In the genomic region with DNA sequence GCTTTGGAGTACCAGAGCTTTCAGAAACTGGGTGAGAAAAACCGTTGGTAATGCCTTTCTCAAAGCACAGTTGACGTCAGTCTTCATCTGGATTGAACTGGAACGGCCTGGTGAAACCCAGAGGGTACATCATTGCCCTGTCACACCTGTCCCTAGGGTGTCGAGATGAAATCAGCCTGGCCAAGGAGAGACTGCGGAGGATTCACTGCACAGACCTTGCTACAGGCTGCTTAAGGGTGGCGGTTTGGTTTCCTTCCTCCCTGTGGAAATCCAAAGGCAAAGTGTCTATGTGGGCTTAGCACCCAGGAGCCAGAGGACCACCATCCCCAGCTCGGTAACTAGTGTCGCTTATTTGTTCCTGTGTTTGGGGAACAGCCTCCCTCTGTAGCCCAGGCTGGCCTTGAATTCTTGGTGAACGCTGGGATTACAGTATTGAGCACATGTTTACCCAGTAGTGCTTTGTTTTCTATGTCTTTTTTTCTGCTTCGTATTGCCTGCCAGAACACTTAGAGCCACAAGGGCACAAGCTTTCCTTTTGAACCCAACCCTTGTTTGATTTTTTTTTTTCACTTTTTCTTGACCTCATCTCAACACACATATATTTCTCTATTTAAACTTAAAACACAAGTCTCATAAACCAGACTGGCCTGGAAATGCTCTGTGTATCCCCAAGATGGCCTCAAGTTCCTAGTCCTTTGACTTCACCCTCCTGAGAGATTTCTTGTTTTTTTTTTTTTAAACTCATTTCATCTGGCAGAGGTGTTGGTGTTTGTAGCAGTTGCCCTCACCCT, we compare ENCODE assay signal across 15 mouse cellular contexts. TPM values are rescaled to one million over a fixed set of nuclear protein-coding genes. Genes with fewer than 3 reads are reported as not detected.
A peak's percentile ranks its signal among the peaks of the same experiment; 100 is the strongest.
DNase-seq lines count a peak whose midpoint lies in the region; ATAC-seq and TF ChIP-seq lines count a peak whose summit lies in the region.
"Had no signal": no experiment of that assay in that cellular context is flagged by ENCODE, and none has a peak within 500 bp of the region (broad histone marks: within the 10 kb centered on the region; RNA-seq: fewer than 3 reads in every experiment).

Gene Rhoh, plus strand, starts transcription at position 60 of the 791 bp plus-strand sequence.

- no peak for TF ChIP-seq EP300 in MEL (IDR thresholded peaks at IDR 0.05; ENCODE audit: low read depth in 1 of 2, low read length in 2 of 2)

- H3K36me3 ChIP-seq in heart, embryonic 10.5 days = no peaks in the 10 kb centered on the region
- peaks cover 0 to 9% of the 10 kb centered on the region in 2 experiments; a peak in 2 of 4 replicates for H3K36me3 ChIP-seq in MEL (ENCODE audit: control insufficient read depth in 1 of 2, insufficient read depth in 2 of 2, low read length in 2 of 2)
- no peaks in the 10 kb centered on the region for H3K36me3 ChIP-seq in macrophage (ENCODE audit: inconsistent target)
- no peaks in the 10 kb centered on the region for H3K36me3 ChIP-seq in hindbrain, embryonic 12.5 days
- no peaks in the 10 kb centered on the region for H3K36me3 ChIP-seq in limb, embryonic 10.5 days
- H3K36me3 ChIP-seq in intestine, embryonic 15.5 days = no peaks in the 10 kb centered on the region

- H3K27me3 ChIP-seq in heart, embryonic 10.5 days (ENCODE audit: insufficient read depth, poor library complexity, severe bottlenecking) = no peaks in the 10 kb centered on the region
- no peaks in the 10 kb centered on the region for H3K27me3 ChIP-seq in MEL (ENCODE audit: control insufficient read depth in 1 of 2, insufficient read depth in 2 of 2, low read length in 2 of 2)
- no peaks in the 10 kb centered on the region for H3K27me3 ChIP-seq in hindbrain, embryonic 12.5 days
- no peaks in the 10 kb centered on the region for H3K27me3 ChIP-seq in limb, embryonic 10.5 days (ENCODE audit: low read depth, poor library complexity, severe bottlenecking)
- H3K27me3 ChIP-seq in intestine, embryonic 15.5 days (replicated peaks) = no peaks in the 10 kb centered on the region

- H3K79me2 ChIP-seq in MEL (ENCODE audit: control insufficient read depth, insufficient read depth, low read length, poor library complexity) (no peaks in the 10 kb centered on the region), macrophage (ENCODE audit: inconsistent target) (peaks cover 28% of the 10 kb centered on the region)

- WGBS in heart, embryonic 10.5 days = 80% methylated on average over 10 of the region's 10 CpGs
- WGBS in macrophage (ENCODE audit: missing documents) = 61% methylated on average over 10 of the region's 10 CpGs
- 82% methylated on average over 10 of the region's 10 CpGs for WGBS in hindbrain, embryonic 12.5 days
- WGBS in limb, embryonic 10.5 days = 89% methylated on average over 10 of the region's 10 CpGs
- 84% methylated on average over 10 of the region's 10 CpGs for WGBS in intestine, embryonic 15.5 days

- peaks cover 18% of the 10 kb centered on the region for H3K4me1 ChIP-seq in heart, embryonic 10.5 days
- H3K4me1 ChIP-seq in MEL (ENCODE audit: control insufficient read depth in 1 of 2, insufficient read depth in 2 of 2, low read length in 2 of 2) = peaks cover 0 to 21% of the 10 kb centered on the region in 2 experiments; a peak in 2 of 4 replicates
- no peaks in the 10 kb centered on the region for H3K4me1 ChIP-seq in hindbrain, embryonic 12.5 days
- peaks cover 6% of the 10 kb centered on the region; the same call in 1 of the 2 replicates for H3K4me1 ChIP-seq in limb, embryonic 10.5 days
- no peaks in the 10 kb centered on the region for H3K4me1 ChIP-seq in intestine, embryonic 15.5 days (replicated peaks)

- H3K9ac ChIP-seq in MEL (ENCODE audit: control insufficient read depth, low read depth, low read length, poor library complexity, severe bottlenecking) = peak within 1 kb of the TSS; percentile 64
- no peak within 1 kb of the TSS for H3K9ac ChIP-seq in hindbrain, embryonic 12.5 days
- H3K9ac ChIP-seq in intestine, embryonic 15.5 days = no peak within 1 kb of the TSS
- H3K9ac ChIP-seq: forebrain, postnatal 0 days had no signal

- no peak for DNase-seq in heart, embryonic 10.5 days (ENCODE audit: low spot score)
- no peak for DNase-seq in heart, adult 18-20 months
- DNase-seq in MEL (ENCODE audit: low read depth, low spot score) = no peak
- DNase-seq in thymus, postnatal 10 days (ENCODE audit: low spot score in 2 of 2) = peak; percentile 48 to 56
- DNase-seq in limb, embryonic 10.5 days (ENCODE audit: low spot score) = no peak
- DNase-seq: adrenal gland, postnatal 14 days; forebrain, postnatal 0 days; gastrocnemius, postnatal 25 days; heart, postnatal 14 days; kidney, adult 18-20 months had no signal

- H3K4me3 ChIP-seq in heart, embryonic 10.5 days = no peak within 1 kb of the TSS
- H3K4me3 ChIP-seq in MEL (ENCODE audit: control insufficient read depth in 1 of 2, insufficient read depth in 1 of 2, low read depth in 2 of 2, low read length in 2 of 2) = peak within 1 kb of the TSS in 1 of 2 experiments; percentile 43; a peak in 2 of 4 replicates
- H3K4me3 ChIP-seq in macrophage (ENCODE audit: inconsistent target) = no peak within 1 kb of the TSS
- H3K4me3 ChIP-seq in hindbrain, embryonic 12.5 days = no peak within 1 kb of the TSS
- no peak within 1 kb of the TSS for H3K4me3 ChIP-seq in limb, embryonic 10.5 days
- H3K4me3 ChIP-seq in intestine, embryonic 15.5 days (replicated peaks) = no peak within 1 kb of the TSS
- H3K4me3 ChIP-seq: erythroblast, embryonic 14.5 days had no signal

- ATAC-seq in hindbrain, embryonic 12.5 days (ENCODE audit: low FRiP score) = no peak
- ATAC-seq in intestine, embryonic 15.5 days = no peak
- ATAC-seq: forebrain, postnatal 0 days had no signal

- no peak for TF ChIP-seq CTCF in MEL (IDR thresholded peaks at IDR 0.05 in 2 of 3, conservative IDR thresholded peaks at IDR 0.05 in 1 of 3; ENCODE audit: control insufficient read depth in 1 of 3, insufficient read depth in 1 of 3, low read depth in 2 of 3, low read length in 3 of 3, poor library complexity in 1 of 3, severe bottlenecking in 1 of 3)

- H3K27ac ChIP-seq in heart, embryonic 10.5 days = peak within 1 kb of the TSS; percentile 36; the same call in 1 of the 2 replicates
- H3K27ac ChIP-seq in MEL (ENCODE audit: control insufficient read depth, low read depth, low read length) = no peak within 1 kb of the TSS
- H3K27ac ChIP-seq in macrophage = peak within 1 kb of the TSS; percentile 35
- no peak within 1 kb of the TSS for H3K27ac ChIP-seq in hindbrain, embryonic 12.5 days
- H3K27ac ChIP-seq in limb, embryonic 10.5 days = no peak within 1 kb of the TSS
- no peak within 1 kb of the TSS for H3K27ac ChIP-seq in intestine, embryonic 15.5 days

- no peak for TF ChIP-seq RAD21 in MEL (IDR thresholded peaks at IDR 0.05; ENCODE audit: low read depth, low read length)

- no peaks in the 10 kb centered on the region for H3K9me3 ChIP-seq in heart, embryonic 10.5 days
- no peaks in the 10 kb centered on the region for H3K9me3 ChIP-seq in MEL (replicated peaks; ENCODE audit: insufficient read depth, low read length)
- H3K9me3 ChIP-seq in hindbrain, embryonic 12.5 days (replicated peaks) = no peaks in the 10 kb centered on the region
- H3K9me3 ChIP-seq in limb, embryonic 10.5 days (replicated peaks) = no peaks in the 10 kb centered on the region
- no peaks in the 10 kb centered on the region for H3K9me3 ChIP-seq in intestine, embryonic 15.5 days

- no peak within 1 kb of the TSS for H3K4me2 ChIP-seq in hindbrain, embryonic 12.5 days (replicated peaks)
- H3K4me2 ChIP-seq in intestine, embryonic 15.5 days (replicated peaks) = no peak within 1 kb of the TSS
- H3K4me2 ChIP-seq: liver, embryonic 11.5 days had no signal

- TF ChIP-seq POLR2A in MEL (IDR thresholded peaks at IDR 0.05; ENCODE audit: control insufficient read depth in 1 of 2, insufficient read depth in 1 of 2, low read depth in 1 of 2, low read length in 2 of 2, poor library complexity in 1 of 2) = no peak

TF ChIP-seq in MEL, 35 proteins besides CTCF, POLR2A, EP300 and RAD21:
- TF ChIP-seq MAFK (IDR thresholded peaks at IDR 0.05; ENCODE audit: borderline replicate concordance, low read depth, low read length) (no peak), ZNF384 (IDR thresholded peaks at IDR 0.05; ENCODE audit: low read depth, low read length) (peak; percentile 41; the same call in 1 of the 2 replicates), POLR2AphosphoS5 (IDR thresholded peaks at IDR 0.05; ENCODE audit: borderline replicate concordance, low read depth, low read length) (no peak), SIN3A (IDR thresholded peaks at IDR 0.05; ENCODE audit: low read length) (no peak)

RNA-seq across cellular contexts. Expression of gene Rhoh, which starts in this region (rescaled TPM):
- polyA plus RNA-seq in heart, embryonic 10.5 days (2016; fragmentation: Nextera tagmentation; extraction: Ambion mirVana) = 0.55 and 0.73 TPM in 2 replicates
- total RNA-seq in heart, adult 18-20 months (2021) = 1 to 10 TPM in 1 of 2 experiments, under 1 TPM in 1; 0.45 to 1.4 TPM
- total RNA-seq in MEL (2012; rRNA removed) = 0.10 and 0.15 TPM in 2 replicates
- under 1 TPM in 1 of 2 experiments, not detected in 1; 0.31 TPM for polyA plus RNA-seq in MEL (2012; ENCODE audit: insufficient read depth in 1 of 2, insufficient read length in 2 of 2, low read depth in 1 of 2, low replicate concordance in 2 of 2, missing spikeins in 1 of 2)
- total RNA-seq in macrophage (2018; cell fraction: chromatin; rRNA removed) = 10 to 100 TPM in 19 of 26 experiments, 1 to 10 TPM in 7; 3.6 to 86.8 (median 23.6) TPM
- total RNA-seq in macrophage (2018; cell fraction: cytosol; rRNA removed) = 10 to 100 TPM in 13 of 26 experiments, 1 to 10 TPM in 13; 2.7 to 13.9 (median 9.6) TPM
- total RNA-seq in macrophage (2018; cell fraction: nucleus; rRNA removed) = 10 to 100 TPM in 15 of 26 experiments, 1 to 10 TPM in 11; 4.0 to 71.5 (median 11.9) TPM
- 6.0 to 22.2 TPM (median 10.9 TPM) in 3 replicates for polyA plus RNA-seq in macrophage (2018)
- 0.20 and 0.39 TPM in 2 replicates for polyA plus RNA-seq in hindbrain, embryonic 12.5 days (2016; fragmentation: Nextera tagmentation; extraction: Ambion mirVana)
- polyA plus RNA-seq in limb, embryonic 10.5 days (2016; fragmentation: Nextera tagmentation; extraction: Ambion mirVana) = 0.16 and 0.19 TPM in 2 replicates
- 1.2 and 1.6 TPM in 2 replicates for polyA plus RNA-seq in intestine, embryonic 15.5 days (2015; fragmentation: Nextera tagmentation; extraction: Ambion mirVana)
- polyA plus RNA-seq: erythroblast, embryonic 14.5 days had no signal

Comparison
In these comparisons a context has a peak if more than half of its experiments do, and no peak if none do; other contexts are left out.
1. DNase-seq: peak in thymus, postnatal 10 days (2 of 2); none in heart, embryonic 10.5 days (single experiment), heart, adult 18-20 months (0 of 2), MEL (single experiment) and limb, embryonic 10.5 days (single experiment).
2. H3K27ac ChIP-seq: peak in heart, embryonic 10.5 days (single experiment) and macrophage (single experiment); none in MEL (single experiment), hindbrain, embryonic 12.5 days (single experiment), limb, embryonic 10.5 days (single experiment) and intestine, embryonic 15.5 days (single experiment).